Mouse (Mus musculus) R1 (cell line): Measurements from ENCODE around the gene Hoxc6.
A peak's percentile ranks its signal among the peaks of the same experiment; 100 is the strongest.

Experiments used
- DNase-seq: peaks from one replicate; pipeline ENCODE4 v3.0.0-alpha.2; 2018; ENCODE audit warnings: low read depth, low spot score

Gene Hoxc6

GRCm38 (mm10) chr15:103037579-103037978 lies 39.5 kb downstream of the Hoxc6 start:
- no peak for DNase-seq

DNA sequence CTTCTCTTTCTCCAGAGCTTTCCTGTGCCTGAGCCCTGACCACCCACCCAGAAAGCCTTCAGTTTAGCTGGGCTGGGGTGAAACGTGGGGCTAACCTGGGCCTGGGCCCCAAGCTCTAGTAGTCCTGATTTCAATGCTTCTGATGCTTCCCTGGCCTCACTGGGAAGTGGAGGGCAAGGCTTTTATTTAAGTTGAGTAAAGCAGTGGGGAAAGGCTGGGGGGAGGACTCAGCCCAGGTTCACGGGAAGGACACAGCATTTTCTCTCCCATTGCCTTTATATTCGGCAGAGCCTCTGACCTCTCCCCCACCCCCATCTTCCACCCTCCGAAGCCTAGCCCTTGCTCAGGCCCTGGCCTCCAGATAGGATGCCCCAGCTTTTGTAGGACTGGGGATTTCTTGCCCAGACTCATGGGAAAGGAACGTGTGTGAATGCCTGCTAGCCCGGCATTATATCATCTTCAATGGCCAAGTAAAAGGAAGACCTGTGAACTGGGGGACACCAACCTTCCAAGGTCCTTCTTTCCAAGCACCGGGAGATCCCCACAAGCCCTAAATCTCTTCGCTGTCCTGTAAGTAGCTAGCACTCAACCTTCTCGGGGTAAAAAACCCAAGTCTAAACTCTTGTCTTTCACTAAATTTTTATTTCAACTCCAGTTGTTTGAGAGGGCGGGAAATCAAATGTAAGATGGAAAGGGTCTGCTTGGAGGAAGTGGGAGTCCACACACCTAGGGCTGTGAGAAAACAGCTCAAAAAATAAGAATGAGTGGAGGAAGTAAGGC lies 40.8 kb downstream of the Hoxc6 start:
- DNase-seq: no peak

- no peak for DNase-seq
These were observed 41.6 kb downstream of the Hoxc6 start for GRCm38 (mm10) chr15:103039609-103040008.

DNA sequence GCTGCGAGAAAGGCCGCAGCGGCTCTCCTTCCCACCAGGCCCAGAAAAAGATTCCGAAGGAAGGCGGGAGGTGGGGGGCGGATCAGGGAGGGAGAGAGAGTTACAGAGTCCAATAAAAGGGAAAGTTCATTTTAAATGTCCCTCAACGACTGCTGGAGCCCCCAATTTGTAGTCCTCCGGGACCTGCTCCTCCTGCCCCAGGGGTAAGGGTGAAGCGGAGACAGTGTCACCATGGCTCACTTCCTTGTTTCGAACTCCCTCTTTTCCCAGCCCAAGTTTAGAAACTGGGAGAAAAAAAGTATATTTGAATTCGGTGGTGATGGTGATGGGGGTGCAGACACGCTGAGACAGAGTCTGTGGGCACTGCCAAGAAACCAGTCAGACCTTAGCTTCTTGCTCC lies 42.5 kb downstream of the Hoxc6 start:
- no peak for DNase-seq

DNA sequence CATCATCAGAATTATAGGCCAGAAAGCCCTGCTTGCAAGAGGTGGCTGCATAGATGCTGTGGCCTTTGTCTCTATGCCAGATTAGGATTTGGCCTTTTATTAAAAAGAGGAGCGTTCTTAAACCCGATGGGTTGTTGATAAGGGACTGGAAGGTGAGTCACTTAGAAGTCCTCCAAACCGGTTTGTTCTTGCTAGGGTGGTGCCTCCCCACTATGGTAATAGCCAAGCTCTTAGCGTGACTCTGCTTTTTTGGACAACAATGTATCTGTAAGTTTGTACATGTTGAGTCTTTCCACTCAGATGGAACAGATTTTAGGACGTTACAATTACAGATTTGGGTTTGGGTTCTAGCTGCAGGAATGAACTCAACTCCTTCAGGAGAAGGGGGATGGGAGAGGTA lies 43.6 kb downstream of the Hoxc6 start:
- peak; percentile 50 for DNase-seq

DNA sequence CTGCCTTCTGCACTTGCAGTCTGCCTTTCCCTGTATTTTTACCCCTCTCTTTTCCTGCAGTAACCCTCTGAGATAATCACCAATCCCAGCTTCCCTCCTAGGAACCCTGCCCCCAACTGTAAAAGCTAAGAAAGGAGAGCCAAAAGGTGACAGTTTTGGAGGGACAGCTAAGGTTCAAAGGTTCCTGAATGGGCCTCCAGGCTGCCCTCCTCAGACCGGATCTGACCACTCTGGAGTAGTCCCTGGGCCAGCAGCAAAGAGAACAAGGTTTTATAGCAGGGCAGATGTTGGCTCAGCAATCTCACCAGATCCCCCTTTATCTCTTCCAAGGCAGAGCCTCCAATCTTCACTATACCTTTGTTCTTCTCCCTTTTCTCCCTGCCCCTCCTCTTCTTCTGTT lies 44.2 kb downstream of the Hoxc6 start:
- no peak for DNase-seq

DNA sequence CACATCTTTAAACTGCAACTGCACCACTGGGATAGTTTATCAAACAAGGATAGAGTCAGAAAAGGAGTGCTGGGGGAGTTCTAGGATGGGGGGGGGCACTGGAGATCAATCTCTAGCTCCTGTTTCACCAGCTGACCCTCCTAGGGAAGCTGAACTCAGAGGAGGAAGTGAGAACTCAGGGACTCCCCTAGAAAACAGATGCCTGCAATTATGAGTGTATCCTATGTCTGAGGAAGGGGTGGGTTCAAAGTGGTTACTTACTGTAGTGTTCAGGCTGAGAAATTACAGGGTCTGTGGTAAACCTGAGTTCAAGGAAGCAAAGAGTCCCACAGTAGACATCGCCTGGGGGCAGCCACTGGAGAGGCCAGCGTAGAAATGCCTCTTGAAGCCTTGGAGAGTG lies 53.6 kb downstream of the Hoxc6 start:
- DNase-seq: no peak

DNA sequence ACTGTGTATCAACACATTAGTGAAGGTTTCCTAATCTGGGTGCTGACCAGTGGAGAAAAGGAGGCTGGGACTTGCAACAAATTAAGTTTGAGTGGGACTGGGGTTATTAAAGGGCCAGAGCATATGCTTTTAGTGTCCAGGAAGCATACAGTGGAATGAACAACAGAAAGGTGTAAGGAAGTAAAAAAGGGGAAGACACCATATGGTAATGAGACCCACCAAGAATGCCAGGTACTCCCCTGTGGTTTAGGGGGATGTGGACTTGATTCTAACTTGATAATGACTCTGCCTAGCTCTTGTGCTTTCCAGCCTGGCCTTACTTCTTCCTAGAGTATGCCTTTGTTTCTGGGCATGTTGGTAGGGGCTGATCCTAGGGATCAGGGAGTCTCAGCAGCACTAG lies 55.2 kb downstream of the Hoxc6 start:
- no peak for DNase-seq

DNA sequence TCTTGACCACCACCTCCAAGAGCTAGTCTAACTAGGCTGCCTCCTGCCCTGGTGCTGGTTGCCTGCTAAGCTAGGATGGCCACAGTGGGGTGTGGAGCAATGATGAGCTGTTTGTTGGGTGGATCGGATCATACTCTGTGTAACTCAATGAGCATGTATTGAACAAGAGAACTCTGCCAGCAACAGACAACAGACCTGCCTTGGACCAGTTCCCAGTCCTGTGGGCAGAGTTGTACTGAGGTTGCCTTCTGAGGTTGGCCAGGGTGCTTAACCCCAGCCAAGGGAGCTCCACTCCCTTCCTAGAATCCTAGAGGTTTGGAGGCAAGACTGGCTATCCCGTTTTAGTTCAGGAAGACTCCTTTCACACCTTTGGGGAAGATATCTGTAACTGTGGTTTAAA lies 58.3 kb downstream of the Hoxc6 start:
- no peak for DNase-seq

DNA sequence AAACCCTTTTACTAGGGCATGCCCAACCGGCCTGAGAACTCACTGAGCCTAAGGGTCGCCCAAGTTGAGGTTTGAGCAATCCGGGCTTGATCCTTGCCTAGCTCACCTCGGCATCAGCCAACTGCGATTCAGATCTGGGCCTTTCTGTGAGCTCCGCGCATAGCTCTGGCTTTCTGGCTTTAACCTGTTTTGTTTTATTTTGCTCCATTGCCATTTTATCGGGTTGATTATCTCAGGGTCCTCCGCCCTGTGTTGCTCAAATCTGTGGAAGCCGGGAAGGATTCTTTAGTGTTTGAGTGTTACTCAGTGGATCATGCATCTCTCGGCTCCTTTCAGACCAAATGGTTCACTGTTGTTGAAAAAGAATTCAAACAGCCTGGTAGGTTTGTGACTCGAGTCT lies 60.7 kb downstream of the Hoxc6 start:
- peak; percentile 25 for DNase-seq

DNA sequence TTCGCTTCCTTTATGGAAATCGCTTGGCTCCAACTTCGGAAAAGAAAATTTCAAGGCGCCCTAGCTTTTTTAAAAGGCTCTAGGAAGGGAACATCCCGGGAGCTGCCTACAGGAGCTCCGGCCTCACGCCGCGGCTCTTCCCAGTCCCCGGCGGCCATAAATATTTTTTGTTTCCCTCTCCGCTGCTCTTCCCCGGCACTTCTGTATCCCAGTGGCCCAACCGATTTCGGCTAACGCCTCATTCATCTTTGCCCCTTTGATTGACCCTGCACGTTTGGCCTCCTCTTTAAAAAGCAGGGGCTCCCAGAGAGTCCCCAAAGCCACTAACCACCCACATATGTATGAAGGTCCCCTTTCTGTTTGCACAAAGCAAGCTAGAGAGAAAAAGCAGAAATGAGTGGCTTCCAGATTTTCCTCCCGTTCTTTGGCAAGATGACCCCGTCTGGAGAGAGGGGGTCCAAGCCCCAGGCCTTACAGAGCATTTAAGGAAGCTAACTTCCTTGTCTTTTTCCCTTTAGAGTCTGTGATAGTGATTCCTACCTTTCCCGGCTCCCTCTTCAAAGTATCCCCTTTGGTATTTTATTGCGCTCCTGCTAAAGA lies 61.4 kb downstream of the Hoxc6 start:
- DNase-seq: peak; percentile 13

GRCm38 (mm10) chr15:103060021-103060340 lies 61.9 kb downstream of the Hoxc6 start:
- DNase-seq: no peak

- DNase-seq: peak; percentile 39
These were observed 62.5 kb downstream of the Hoxc6 start for GRCm38 (mm10) chr15:103060341-103061130.

DNA sequence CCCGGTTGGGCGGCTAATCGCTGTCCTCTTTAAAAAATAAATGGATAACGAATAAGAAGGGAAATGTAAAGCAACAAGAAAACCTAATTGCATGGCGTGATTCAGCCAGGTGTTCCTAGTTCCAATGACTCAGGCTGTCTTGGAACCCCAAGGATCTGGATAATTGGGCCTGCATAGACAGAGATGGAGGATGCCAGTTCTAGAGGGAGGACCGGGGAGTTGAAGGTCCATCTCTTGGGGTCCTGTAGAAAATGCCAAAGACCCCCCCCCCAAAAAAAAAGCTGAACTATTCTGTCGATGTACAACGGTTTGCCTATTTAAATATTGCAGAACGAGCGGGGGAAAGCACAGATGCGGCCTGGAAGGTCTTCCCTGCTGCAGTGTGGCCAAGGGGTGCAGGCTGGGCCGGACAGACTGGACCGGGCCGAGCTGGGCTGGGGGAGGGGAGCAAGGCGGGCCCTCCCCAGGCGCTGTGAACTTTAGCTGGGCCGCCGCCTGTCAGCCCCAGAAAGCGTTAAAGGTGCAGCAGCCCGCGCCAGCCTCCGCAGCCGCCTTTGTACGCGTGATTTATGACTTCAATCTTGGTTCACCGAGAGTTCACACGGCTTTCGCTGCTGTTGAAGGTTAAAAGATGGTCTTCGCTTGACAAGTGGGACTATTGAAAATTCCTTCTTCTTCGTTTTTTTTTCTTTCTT lies 63.2 kb downstream of the Hoxc6 start:
- DNase-seq: peak; percentile 41
